9 mouse cellular contexts compared by ENCODE assay signal in the genomic region with DNA sequence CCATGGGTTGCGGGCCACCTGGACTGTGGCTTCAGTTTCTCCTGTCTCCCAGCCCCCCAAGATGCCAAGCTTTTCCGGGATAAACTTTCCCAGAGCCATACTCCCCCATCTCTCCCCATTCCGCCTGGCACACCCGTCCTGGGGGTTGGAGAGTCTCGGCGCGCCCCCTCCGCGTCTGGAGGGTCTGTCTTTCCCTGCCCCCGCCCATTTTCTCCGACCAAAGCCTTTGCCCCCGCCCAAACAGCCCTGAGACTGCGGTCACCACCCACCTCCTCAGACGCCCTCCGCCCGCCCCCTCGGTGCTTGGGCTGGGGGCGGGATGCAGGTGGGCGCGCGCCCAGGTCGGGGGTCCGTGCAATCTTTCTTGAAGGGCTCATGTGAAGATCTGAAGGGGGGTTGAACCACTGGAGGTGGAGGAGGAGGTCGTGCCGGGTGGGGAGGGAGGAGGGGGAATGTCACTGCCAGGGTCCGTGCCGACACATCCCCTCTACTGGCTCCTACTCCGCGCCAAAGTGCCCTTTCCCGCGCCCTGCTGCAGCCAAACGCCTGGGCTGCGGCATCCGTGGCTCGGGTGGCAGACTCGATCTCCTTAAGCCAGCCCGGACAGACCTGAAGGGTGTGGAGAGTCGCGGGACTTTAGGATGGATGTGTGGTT. TPM values are rescaled to one million over a fixed set of nuclear protein-coding genes. Genes with fewer than 3 reads are reported as not detected.
DNase-seq lines count a peak whose midpoint lies in the region; ATAC-seq lines count a peak whose summit lies in the region.
"Had no signal": no experiment of that assay in that cellular context is flagged by ENCODE, and none has a peak within 500 bp of the region (broad histone marks: within the 10 kb centered on the region; RNA-seq: fewer than 3 reads in every experiment).

No protein-coding gene starts in this region.

- DNase-seq in cerebellum, adult 9-10 months = peak; percentile 37
- DNase-seq in cerebellum, adult 11 months = no peak
- peak; percentile 48 to 50 for DNase-seq in right cerebral cortex, postnatal 10 days (ENCODE audit: low spot score in 2 of 2)
- no peak for DNase-seq in right cerebral cortex, postnatal 14 days
- DNase-seq in gastrocnemius, adult 18-20 months (ENCODE audit: low spot score) = no peak
- no peak for DNase-seq in layer of hippocampus, postnatal 25 days (ENCODE audit: extremely low spot score in 1 of 2, low spot score in 1 of 2)

- ATAC-seq in intestine, embryonic 16.5 days = no peak
- ATAC-seq in stomach, embryonic 15.5 days (ENCODE audit: insufficient read depth, low FRiP score, low read depth) = no peak

- H3K36me3 ChIP-seq in intestine, embryonic 16.5 days (ENCODE audit: control insufficient read depth, insufficient read depth, low read length) = no peaks in the 10 kb centered on the region
- H3K36me3 ChIP-seq in stomach, embryonic 15.5 days = no peaks in the 10 kb centered on the region

- peaks cover 61% of the 10 kb centered on the region for H3K27me3 ChIP-seq in intestine, embryonic 16.5 days (replicated peaks; ENCODE audit: control insufficient read depth, insufficient read depth, low read length)
- peaks cover 71% of the 10 kb centered on the region for H3K27me3 ChIP-seq in stomach, embryonic 15.5 days (replicated peaks)

- H3K4me1 ChIP-seq in intestine, embryonic 16.5 days (ENCODE audit: control insufficient read depth, insufficient read depth, low read length) = no peaks in the 10 kb centered on the region
- H3K4me1 ChIP-seq in stomach, embryonic 15.5 days = peaks cover 8% of the 10 kb centered on the region; the same call in 1 of the 2 replicates

- no peaks in the 10 kb centered on the region for H3K9me3 ChIP-seq in intestine, embryonic 16.5 days (ENCODE audit: control insufficient read depth, low read length)
- H3K9me3 ChIP-seq in stomach, embryonic 15.5 days = no peaks in the 10 kb centered on the region

- no peak overlapping the region for H3K27ac ChIP-seq in intestine, embryonic 16.5 days (ENCODE audit: low read length)
- no peak overlapping the region for H3K27ac ChIP-seq in stomach, embryonic 15.5 days

- 1% methylated on average over 39 of the region's 39 CpGs for WGBS in intestine, embryonic 16.5 days
- 2% methylated on average over 39 of the region's 39 CpGs for WGBS in stomach, embryonic 15.5 days

- peak overlapping the region; percentile 42 for H3K4me3 ChIP-seq in intestine, embryonic 16.5 days (ENCODE audit: low read length)
- peak overlapping the region; percentile 36 for H3K4me3 ChIP-seq in stomach, embryonic 15.5 days (replicated peaks)

- no peak overlapping the region for H3K4me2 ChIP-seq in intestine, embryonic 16.5 days (ENCODE audit: low read depth, low read length)
- peak overlapping the region; percentile 64 for H3K4me2 ChIP-seq in stomach, embryonic 15.5 days

- no peak overlapping the region for H3K9ac ChIP-seq in intestine, embryonic 16.5 days (ENCODE audit: low read depth, low read length)
- no peak overlapping the region for H3K9ac ChIP-seq in stomach, embryonic 15.5 days

RNA-seq across cellular contexts. Expression of a gene that starts 1.0 kb away (rescaled TPM):
- 0.09 and 0.11 TPM in 2 replicates for polyA plus RNA-seq in intestine, embryonic 16.5 days (2015; fragmentation: Nextera tagmentation; extraction: Ambion mirVana)
- 0.23 and 0.32 TPM in 2 replicates for polyA plus RNA-seq in stomach, embryonic 15.5 days (2015; fragmentation: Nextera tagmentation; extraction: Ambion mirVana)
- total RNA-seq in gastrocnemius, adult 18-20 months (2021) = not detected
- total RNA-seq in layer of hippocampus, postnatal 25 days (2021) = 10 to 100 TPM; 36.9 to 49.7 TPM
- total RNA-seq: hematopoietic stem cell, adult 5-6 weeks had no signal

RNA-seq across cellular contexts. Expression of a gene that starts 17.9 kb away (rescaled TPM):
- polyA plus RNA-seq in intestine, embryonic 16.5 days (2015; fragmentation: Nextera tagmentation; extraction: Ambion mirVana) = not detected in 2 replicates
- not detected in 2 replicates for polyA plus RNA-seq in stomach, embryonic 15.5 days (2015; fragmentation: Nextera tagmentation; extraction: Ambion mirVana)
- not detected for total RNA-seq in gastrocnemius, adult 18-20 months (2021)
- under 1 TPM; 0.56 to 0.91 TPM for total RNA-seq in layer of hippocampus, postnatal 25 days (2021)
- total RNA-seq: hematopoietic stem cell, adult 5-6 weeks had no signal

Comparison
In these comparisons a context has a peak if more than half of its experiments do, and no peak if none do; other contexts are left out.
1. DNase-seq: peak in cerebellum, adult 9-10 months (single experiment) and right cerebral cortex, postnatal 10 days (2 of 2); none in cerebellum, adult 11 months (single experiment), right cerebral cortex, postnatal 14 days (single experiment), gastrocnemius, adult 18-20 months (single experiment) and layer of hippocampus, postnatal 25 days (0 of 2).
2. RNA of a gene that starts 1.0 kb away (total RNA-seq): 36.9 to 49.7 TPM in layer of hippocampus, postnatal 25 days; not detected in gastrocnemius, adult 18-20 months; every median in the first group is over 10 times any median in the second.